ENCODE assay signal across 9 mouse cellular contexts in the genomic region with DNA sequence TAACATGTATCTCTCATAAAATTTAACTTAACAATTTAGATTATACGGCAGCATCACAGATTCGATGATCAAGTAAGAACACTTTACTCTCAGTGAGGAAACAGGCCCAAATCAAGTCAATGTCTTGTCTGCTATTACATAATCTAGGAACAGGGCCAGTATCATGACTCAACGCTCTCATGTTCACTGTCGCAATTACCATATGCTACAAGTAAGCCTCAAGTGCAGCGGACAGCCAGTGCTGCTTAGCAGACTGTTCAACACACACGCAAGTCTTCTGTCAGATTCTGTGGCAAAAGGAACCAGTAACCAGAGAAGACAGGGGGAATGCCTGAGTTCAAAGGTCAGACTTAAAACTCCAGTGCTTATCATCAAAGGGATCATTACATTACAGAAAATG. TPM values are rescaled to one million over a fixed set of nuclear protein-coding genes. Genes with fewer than 3 reads are reported as not detected.
DNase-seq lines count a peak whose midpoint lies in the region; ATAC-seq and TF ChIP-seq lines count a peak whose summit lies in the region.
"Had no signal": no experiment of that assay in that cellular context is flagged by ENCODE, and none has a peak within 500 bp of the region (broad histone marks: within the 10 kb centered on the region; RNA-seq: fewer than 3 reads in every experiment).

No protein-coding gene starts in this region.

- H3K9me3 ChIP-seq in midbrain, embryonic 16.5 days (replicated peaks; ENCODE audit: control insufficient read depth, low read length, poor library complexity, severe bottlenecking) = no peaks in the 10 kb centered on the region
- H3K9me3 ChIP-seq in midbrain, embryonic 15.5 days = no peaks in the 10 kb centered on the region
- no peaks in the 10 kb centered on the region for H3K9me3 ChIP-seq in forebrain, postnatal 0 days (ENCODE audit: low read length)
- no peaks in the 10 kb centered on the region for H3K9me3 ChIP-seq in stomach, embryonic 14.5 days (ENCODE audit: control insufficient read depth, low read depth, low read length)

- intact Hi-C loops in left cerebral cortex, adult 2 months (cut with DNase I) = loop anchor here (5.0 kb wide), 1 partner anchor 44 kb away; the partner anchor contains the start of gene Ralbp1

- DNase-seq in adrenal gland, adult (ENCODE audit: inconsistent age in 2 of 2, low spot score in 1 of 2) = peak; percentile 73 to 94
- no peak for DNase-seq in adrenal gland, postnatal 4 days (ENCODE audit: low spot score in 2 of 2)
- DNase-seq in forebrain, postnatal 0 days = peak; percentile 57
- DNase-seq in left cerebral cortex, adult 2 months (ENCODE audit: extremely low spot score in 1 of 2, low spot score in 2 of 2) = peak; percentile 26 to 50
- DNase-seq in T-cell, adult 2 months (ENCODE audit: low spot score) = no peak

- H3K4me3 ChIP-seq in midbrain, embryonic 16.5 days (ENCODE audit: low read depth, low read length) = no peak overlapping the region
- H3K4me3 ChIP-seq in midbrain, embryonic 15.5 days = no peak overlapping the region
- H3K4me3 ChIP-seq in forebrain, postnatal 0 days (ENCODE audit: low read depth, low read length) = no peak overlapping the region
- H3K4me3 ChIP-seq in left cerebral cortex, adult 2 months = no peak overlapping the region
- no peak overlapping the region for H3K4me3 ChIP-seq in stomach, embryonic 14.5 days (ENCODE audit: low read depth, low read length)
- H3K4me3 ChIP-seq: midbrain, embryonic 12.5 days had no signal

- peaks cover 2% of the 10 kb centered on the region; the same call in 1 of the 2 replicates for H3K4me1 ChIP-seq in midbrain, embryonic 16.5 days (ENCODE audit: control insufficient read depth, insufficient read depth, low read length)
- peaks cover 8% of the 10 kb centered on the region; the same call in 1 of the 2 replicates for H3K4me1 ChIP-seq in midbrain, embryonic 15.5 days
- peaks cover 5% of the 10 kb centered on the region; the same call in 1 of the 2 replicates for H3K4me1 ChIP-seq in forebrain, postnatal 0 days (ENCODE audit: insufficient read depth)
- H3K4me1 ChIP-seq in stomach, embryonic 14.5 days (ENCODE audit: control insufficient read depth, insufficient read depth, low read length) = peaks cover 9% of the 10 kb centered on the region; the same call in 1 of the 2 replicates

- peaks cover 30% of the 10 kb centered on the region for H3K36me3 ChIP-seq in midbrain, embryonic 16.5 days (ENCODE audit: control insufficient read depth, insufficient read depth, low read length)
- H3K36me3 ChIP-seq in midbrain, embryonic 15.5 days (replicated peaks) = peaks cover 22% of the 10 kb centered on the region
- H3K36me3 ChIP-seq in forebrain, postnatal 0 days (ENCODE audit: insufficient read depth) = peaks cover 35% of the 10 kb centered on the region
- peaks cover 34% of the 10 kb centered on the region for H3K36me3 ChIP-seq in stomach, embryonic 14.5 days (ENCODE audit: control insufficient read depth, insufficient read depth, low read length)

- ATAC-seq in midbrain, embryonic 16.5 days = no peak
- ATAC-seq in midbrain, embryonic 15.5 days (replicated peaks) = no peak
- peak; percentile 77 for ATAC-seq in forebrain, postnatal 0 days
- ATAC-seq in stomach, embryonic 14.5 days (ENCODE audit: insufficient number of reproducible peaks, insufficient read depth, low FRiP score, low read depth) = peak; percentile 46; the same call in 1 of the 2 replicates

- 82% methylated on average over 6 of the region's 6 CpGs for WGBS in midbrain, embryonic 16.5 days
- 80% methylated on average over 6 of the region's 6 CpGs for WGBS in midbrain, embryonic 15.5 days
- WGBS in forebrain, postnatal 0 days = 38% methylated on average over 6 of the region's 6 CpGs
- 54% methylated on average over 6 of the region's 6 CpGs for WGBS in stomach, embryonic 14.5 days

- peak overlapping the region; percentile 30; the same call in 1 of the 2 replicates for H3K27ac ChIP-seq in midbrain, embryonic 16.5 days (ENCODE audit: low read length)
- no peak overlapping the region for H3K27ac ChIP-seq in midbrain, embryonic 15.5 days
- H3K27ac ChIP-seq in forebrain, postnatal 0 days (ENCODE audit: low read depth, low read length) = 0 out of 2 replicates have a peak overlapping the region, but pooled peaks have one; percentile 29
- H3K27ac ChIP-seq in left cerebral cortex, adult 2 months = peak overlapping the region; percentile 79
- H3K27ac ChIP-seq in stomach, embryonic 14.5 days (ENCODE audit: low read length) = 0 out of 2 replicates have a peak overlapping the region, but pooled peaks have one; percentile 53

- no peak for TF ChIP-seq CTCF in forebrain, postnatal 0 days (IDR thresholded peaks at IDR 0.05; ENCODE audit: low read depth)
- no peak for TF ChIP-seq CTCF in left cerebral cortex, adult 2 months (IDR thresholded peaks at IDR 0.05)

- no peaks in the 10 kb centered on the region for H3K27me3 ChIP-seq in midbrain, embryonic 16.5 days (ENCODE audit: control insufficient read depth, insufficient read depth, low read depth, low read length)
- no peaks in the 10 kb centered on the region for H3K27me3 ChIP-seq in midbrain, embryonic 15.5 days (replicated peaks)
- H3K27me3 ChIP-seq in forebrain, postnatal 0 days (ENCODE audit: insufficient read depth, low read length) = no peaks in the 10 kb centered on the region
- H3K27me3 ChIP-seq in stomach, embryonic 14.5 days (ENCODE audit: control insufficient read depth, insufficient read depth, low read length) = no peaks in the 10 kb centered on the region
- H3K27me3 ChIP-seq: midbrain, embryonic 12.5 days had no signal

- H3K9ac ChIP-seq in midbrain, embryonic 16.5 days (ENCODE audit: low read depth, low read length) = no peak overlapping the region
- no peak overlapping the region for H3K9ac ChIP-seq in midbrain, embryonic 15.5 days
- no peak overlapping the region for H3K9ac ChIP-seq in forebrain, postnatal 0 days
- H3K9ac ChIP-seq in stomach, embryonic 14.5 days (replicated peaks; ENCODE audit: low read depth, low read length) = no peak overlapping the region
- H3K9ac ChIP-seq: midbrain, embryonic 12.5 days had no signal

- H3K4me2 ChIP-seq in midbrain, embryonic 16.5 days (ENCODE audit: low read length) = no peak overlapping the region
- H3K4me2 ChIP-seq in midbrain, embryonic 15.5 days = no peak overlapping the region
- H3K4me2 ChIP-seq in forebrain, postnatal 0 days (ENCODE audit: low read depth) = no peak overlapping the region
- H3K4me2 ChIP-seq in stomach, embryonic 14.5 days (replicated peaks; ENCODE audit: low read depth, low read length) = no peak overlapping the region
- H3K4me2 ChIP-seq: midbrain, embryonic 12.5 days had no signal

RNA-seq across cellular contexts. Expression of gene Twsg1, which starts 20.1 kb away (rescaled TPM):
- total RNA-seq in adrenal gland, postnatal 4 days (2021) = 100 to 1,000 TPM; 114 to 117 TPM
- 47.1 and 54.0 TPM in 2 replicates for polyA plus RNA-seq in midbrain, embryonic 16.5 days (2015; fragmentation: Nextera tagmentation; extraction: Ambion mirVana)
- 56.8 and 59.1 TPM in 2 replicates for polyA plus RNA-seq in midbrain, embryonic 15.5 days (2015; fragmentation: Nextera tagmentation; extraction: Ambion mirVana)
- 42.1 and 50.2 TPM in 2 replicates for total RNA-seq in forebrain, postnatal 0 days (2014; rRNA removed)
- 38.1 and 46.1 TPM in 2 replicates for polyA plus RNA-seq in forebrain, postnatal 0 days (2015; fragmentation: Nextera tagmentation; extraction: Ambion mirVana)
- total RNA-seq in left cerebral cortex, adult 2 months (2021) = 10 to 100 TPM; 22.8 to 27.3 TPM
- polyA plus RNA-seq in stomach, embryonic 14.5 days (2014; fragmentation: Nextera tagmentation; extraction: Ambion mirVana) = 158 and 159 TPM in 2 replicates

RNA-seq across cellular contexts. Expression of gene Ralbp1, which starts 45.4 kb away (rescaled TPM):
- 10 to 100 TPM; 39.7 to 46.0 TPM for total RNA-seq in adrenal gland, postnatal 4 days (2021)
- 50.2 and 51.6 TPM in 2 replicates for polyA plus RNA-seq in midbrain, embryonic 16.5 days (2015; fragmentation: Nextera tagmentation; extraction: Ambion mirVana)
- 57.6 and 67.4 TPM in 2 replicates for polyA plus RNA-seq in midbrain, embryonic 15.5 days (2015; fragmentation: Nextera tagmentation; extraction: Ambion mirVana)
- 39.9 and 40.7 TPM in 2 replicates for total RNA-seq in forebrain, postnatal 0 days (2014; rRNA removed)
- polyA plus RNA-seq in forebrain, postnatal 0 days (2015; fragmentation: Nextera tagmentation; extraction: Ambion mirVana) = 34.4 and 47.7 TPM in 2 replicates
- total RNA-seq in left cerebral cortex, adult 2 months (2021) = 10 to 100 TPM; 69.3 to 69.6 TPM
- polyA plus RNA-seq in stomach, embryonic 14.5 days (2014; fragmentation: Nextera tagmentation; extraction: Ambion mirVana) = 77.4 and 97.3 TPM in 2 replicates

Comparison
In these comparisons a context has a peak if more than half of its experiments do, and no peak if none do; other contexts are left out.
1. DNase-seq: peak in adrenal gland, adult (2 of 2), forebrain, postnatal 0 days (single experiment) and left cerebral cortex, adult 2 months (2 of 2); none in adrenal gland, postnatal 4 days (0 of 2) and T-cell, adult 2 months (single experiment).
2. ATAC-seq: peak in forebrain, postnatal 0 days (single experiment) and stomach, embryonic 14.5 days (single experiment); none in midbrain, embryonic 16.5 days (single experiment) and midbrain, embryonic 15.5 days (single experiment).